Mouse (Mus musculus): Measurements from ENCODE around the gene Scrn1.

The Scrn1 gene

GRCm38 (mm10) chr6:54565012-54565411 is 1.3 kb downstream of the Scrn1 start:
- DNase-seq, result peak; percentile 47 to 62

- peak in 1 of 2 experiments; percentile 49 for DNase-seq
Measured at GRCm38 (mm10) chr6:54564506-54564991, 1.7 kb downstream of the Scrn1 start.

- peak in 1 of 2 experiments; percentile 41 for DNase-seq
Measured at GRCm38 (mm10) chr6:54563561-54563960, 2.7 kb downstream of the Scrn1 start.

- no peak for DNase-seq
Measured at GRCm38 (mm10) chr6:54562018-54562809, 4.1 kb downstream of the Scrn1 start.

- DNase-seq, result peak; percentile 58 to 65
Measured at GRCm38 (mm10) chr6:54558466-54558865, 7.8 kb downstream of the Scrn1 start.

GRCm38 (mm10) chr6:54557671-54558070 is 8.6 kb downstream of the Scrn1 start:
- no peak for DNase-seq

- DNase-seq, result no peak
Measured at GRCm38 (mm10) chr6:54555816-54556215, 10.5 kb downstream of the Scrn1 start.

GRCm38 (mm10) chr6:54554341-54555110 is 11.8 kb downstream of the Scrn1 start:
- peak in 1 of 2 experiments; percentile 28 for DNase-seq

GRCm38 (mm10) chr6:54553632-54554031 is 12.7 kb downstream of the Scrn1 start:
- no peak for DNase-seq

- no peak for DNase-seq
Measured at GRCm38 (mm10) chr6:54552721-54553413, 13.4 kb downstream of the Scrn1 start.

- DNase-seq, result no peak
Measured at GRCm38 (mm10) chr6:54550801-54551323, 15.4 kb downstream of the Scrn1 start.

- DNase-seq, result no peak
Measured at GRCm38 (mm10) chr6:54549311-54549710, 17.0 kb downstream of the Scrn1 start.

- peak; percentile 71 to 72 for DNase-seq
Measured at GRCm38 (mm10) chr6:54548314-54549019, 17.8 kb downstream of the Scrn1 start.

- no peak for DNase-seq
Measured at GRCm38 (mm10) chr6:54543646-54544045, 22.6 kb downstream of the Scrn1 start.

- no peak for DNase-seq
Measured at GRCm38 (mm10) chr6:54542836-54543235, 23.5 kb downstream of the Scrn1 start.

- DNase-seq, result peak in 1 of 2 experiments; percentile 56
Measured at GRCm38 (mm10) chr6:54540252-54540887, 25.9 kb downstream of the Scrn1 start.

GRCm38 (mm10) chr6:54539396-54539795 is 26.9 kb downstream of the Scrn1 start:
- no peak for DNase-seq

- DNase-seq, result peak; percentile 64 to 72
Measured at GRCm38 (mm10) chr6:54538773-54539173, 27.5 kb downstream of the Scrn1 start.

GRCm38 (mm10) chr6:54537053-54537452 is 29.2 kb downstream of the Scrn1 start:
- DNase-seq, result no peak

GRCm38 (mm10) chr6:54535485-54535884 is 30.8 kb downstream of the Scrn1 start:
- no peak for DNase-seq

GRCm38 (mm10) chr6:54531048-54531481 is 35.2 kb downstream of the Scrn1 start:
- DNase-seq, result peak; percentile 53 to 61

GRCm38 (mm10) chr6:54530182-54530581 is 36.1 kb downstream of the Scrn1 start:
- no peak for DNase-seq
